Mouse (Mus musculus) small intestine, adult 2 months (tissue): ENCODE results near the gene 1700012P22Rik. TPM values are rescaled to one million over a fixed set of nuclear protein-coding genes. Genes with fewer than 3 reads are reported as not detected.

ENCODE experiments used
- H3K27ac ChIP-seq: fragments of 200-500 bp; 2 replicates; pipeline ENCODE4 v1.5.1; 2012; ENCODE audit warnings: low read depth, low read length, control low read depth, inconsistent platforms; ENCODE audit not compliant: insufficient read depth
- H3K27me3 ChIP-seq: fragments of 200-500 bp; 2 replicates; pipeline ENCODE4 v1.6.1; 2012; ENCODE audit warnings: mild to moderate bottlenecking, moderate library complexity, low read length, inconsistent platforms; ENCODE audit not compliant: control insufficient read depth, insufficient read depth
- H3K36me3 ChIP-seq: fragments of 200-500 bp; 2 replicates; pipeline ENCODE4 v1.6.1; 2012; ENCODE audit warnings: mild to moderate bottlenecking, low read length, control low read depth, inconsistent platforms; ENCODE audit not compliant: control insufficient read depth, insufficient read depth
- H3K4me1 ChIP-seq: fragments of 200-500 bp; 2 replicates; pipeline ENCODE4 v1.6.1; 2012; ENCODE audit warnings: low read length, inconsistent platforms, mixed read lengths; ENCODE audit not compliant: control insufficient read depth, insufficient read depth, insufficient read length
- H3K4me3 ChIP-seq: fragments of 200-500 bp; 2 replicates; pipeline ENCODE4 v1.5.1; 2012; ENCODE audit warnings: low read depth, mild to moderate bottlenecking, control low read depth, inconsistent platforms, low read length, moderate library complexity
- CTCF ChIP-seq: fragments of 200-500 bp; IDR thresholded peaks from 2 replicates; pipeline ENCODE4 v1.5.1; 2012; ENCODE audit warnings: low read depth, mild to moderate bottlenecking, control low read depth, inconsistent platforms, low read length, moderate library complexity, mixed read lengths; ENCODE audit not compliant: insufficient replicate concordance, insufficient read length; ENCODE audit errors: extremely low read depth
- POLR2A ChIP-seq: fragments of 200-500 bp; IDR thresholded peaks from 2 replicates; pipeline ENCODE4 v1.6.1; 2012; ENCODE audit warnings: low read depth, mild to moderate bottlenecking, control low read depth, inconsistent platforms, low read length, moderate library complexity
- WGBS: fragments of 180-500 bp; shearing (Covaris S2); methylation state at CpG from one replicate; pipeline ENCODE4 v1.1.7; 2018; 5-methylcytosine and 5-hydroxymethylcytosine counted together
- polyA plus RNA-seq: library from polyadenylated mRNA; depleted of rRNA; stranded (reverse); fragments of >200 nt; gene quantifications from 2 replicates; pipeline ENCODE4 v1.2.3, GENCODE M21; 2012; rRNA removed

The 1700012P22Rik gene
- not detected in 2 replicates for polyA plus RNA-seq

DNA sequence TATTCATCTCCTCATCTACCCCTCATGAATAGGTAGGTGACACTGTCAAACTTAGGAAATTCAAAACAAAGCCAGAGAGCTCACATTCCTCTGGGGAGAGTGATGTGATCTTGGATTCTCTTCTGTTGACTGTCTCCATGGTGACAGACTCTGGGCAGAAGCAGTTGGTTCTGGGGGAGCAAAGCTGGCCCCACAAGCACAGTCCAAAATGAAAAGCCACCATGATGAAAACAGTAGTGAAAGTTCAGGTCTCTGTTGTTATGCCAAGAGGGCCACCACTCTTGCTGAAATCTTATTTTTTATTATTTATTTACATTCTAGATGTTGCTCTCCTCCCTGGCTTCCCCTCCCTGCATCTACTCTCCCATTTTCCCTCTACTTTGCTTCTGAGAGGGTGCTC, at the start of gene 1700012P22Rik:
Gene 1700012P22Rik (minus strand): TSS at position 101 of the 400 bp plus-strand sequence.
- TF ChIP-seq POLR2A (no peak), CTCF (no peak)
- Histone ChIP-seq H3K36me3 (no peaks in the 10 kb centered on the region), H3K27ac (no peak within 1 kb of the TSS), H3K4me1 (no peaks in the 10 kb centered on the region), H3K27me3 (no peaks in the 10 kb centered on the region), H3K4me3 (no peak within 1 kb of the TSS)

DNA sequence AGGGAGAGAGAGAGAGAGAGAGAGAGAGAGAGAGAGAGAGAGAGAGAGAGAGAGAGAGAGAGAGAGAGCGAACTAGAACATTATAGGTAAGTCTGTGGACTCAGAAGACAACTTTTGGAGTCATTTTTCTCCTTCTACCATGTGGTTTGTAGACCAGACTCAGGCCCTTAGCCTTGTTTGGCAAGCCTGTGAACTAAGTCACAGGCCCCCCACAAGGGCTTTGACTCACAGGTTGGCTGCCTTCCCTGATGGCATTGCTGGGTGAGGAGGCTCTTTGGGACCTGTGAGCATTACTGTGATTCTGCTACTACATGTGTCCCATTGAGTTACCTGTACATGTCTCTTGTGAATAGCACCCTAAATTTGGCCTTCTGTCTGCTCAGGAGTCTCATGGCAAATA, 29.5 kb upstream of the 1700012P22Rik start:
- 70% methylated on average over 1 of the region's 1 CpGs for WGBS
- H3K27me3 ChIP-seq = no peaks in the 10 kb centered on the region

DNA sequence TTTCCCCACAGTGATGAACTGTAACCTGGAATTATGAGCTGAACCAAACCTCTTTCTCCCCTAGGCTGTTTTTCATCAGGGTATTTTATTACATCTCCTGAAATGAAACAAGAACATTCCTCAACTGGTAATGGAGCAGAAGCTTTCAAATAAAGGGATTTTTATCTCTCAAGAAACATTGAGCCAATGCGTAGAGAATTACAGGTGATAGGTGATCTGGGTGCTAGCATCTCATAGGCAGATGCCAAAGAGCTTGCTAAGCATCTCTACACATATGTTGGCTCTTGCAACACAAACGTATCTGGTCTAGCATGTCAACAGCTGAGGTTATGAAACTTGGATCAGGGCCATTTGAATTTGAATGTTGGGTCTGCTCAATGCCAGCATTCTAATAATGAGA, 26.6 kb upstream of the 1700012P22Rik start:
- Histone ChIP-seq H3K27ac (no peak overlapping the region), H3K36me3 (no peaks in the 10 kb centered on the region), H3K4me1 (no peaks in the 10 kb centered on the region), H3K27me3 (no peaks in the 10 kb centered on the region), H3K4me3 (no peak overlapping the region)
- 67% methylated on average over 2 of the region's 2 CpGs for WGBS
- TF ChIP-seq CTCF (no peak), POLR2A (no peak)

More for the DNA sequence above, 29.5 kb upstream of the 1700012P22Rik start:
- Histone ChIP-seq H3K4me3 (no peak overlapping the region), H3K36me3 (no peaks in the 10 kb centered on the region), H3K27ac (no peak overlapping the region), H3K4me1 (no peaks in the 10 kb centered on the region)
- no peak for TF ChIP-seq POLR2A
- no peak for TF ChIP-seq CTCF

DNA sequence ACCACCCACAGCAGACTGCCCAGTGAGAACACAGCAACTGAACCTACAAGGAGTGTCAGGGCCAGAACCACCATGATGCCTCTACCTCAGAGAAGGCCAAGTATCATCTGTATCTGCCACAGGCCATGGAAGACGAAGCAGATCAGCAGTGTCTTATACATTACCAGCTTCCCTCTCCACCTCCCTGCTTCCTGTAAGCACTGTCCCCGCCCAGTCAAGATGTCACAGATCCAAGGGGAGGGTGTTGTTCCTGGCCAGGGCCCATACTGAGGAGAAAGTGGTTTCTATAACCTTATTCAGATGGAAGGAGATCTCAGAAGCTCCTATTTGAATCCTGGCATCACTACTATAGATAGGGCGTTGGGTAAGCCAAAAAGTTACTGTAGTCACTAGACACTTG, 25.1 kb upstream of the 1700012P22Rik start, which contains the start of gene Aadacl3:
Gene Aadacl3 (minus strand): TSS at position 101 of the 400 bp plus-strand sequence.
- no peaks in the 10 kb centered on the region for H3K27me3 ChIP-seq
- no peak within 1 kb of the TSS for H3K4me3 ChIP-seq
- no peaks in the 10 kb centered on the region for H3K4me1 ChIP-seq
- TF ChIP-seq POLR2A (no peak), CTCF (no peak)
- no peaks in the 10 kb centered on the region for H3K36me3 ChIP-seq
- 53% methylated on average over 3 of the region's 3 CpGs for WGBS
- no peak within 1 kb of the TSS for H3K27ac ChIP-seq

DNA sequence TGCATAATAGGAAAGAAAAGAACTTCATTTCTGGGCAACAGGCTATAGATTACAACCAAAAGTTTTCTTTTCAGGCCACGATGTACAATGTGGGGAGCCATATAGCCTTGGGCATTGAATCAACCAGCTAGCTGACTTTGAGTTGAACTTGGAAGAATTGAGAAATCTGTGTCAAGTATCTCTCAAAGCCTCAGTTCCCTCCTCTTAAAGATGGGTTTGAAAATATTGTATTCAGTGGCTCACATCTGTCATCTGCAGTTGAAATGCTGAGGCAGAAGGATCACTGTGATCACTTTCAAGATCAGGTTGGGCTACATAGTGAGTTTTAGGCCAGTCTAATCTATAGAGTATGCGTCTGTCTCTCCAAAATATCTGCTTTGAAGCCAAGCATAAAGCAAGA, 14.6 kb upstream of the 1700012P22Rik start, which contains the start of gene Gm9944:
Gene Gm9944 (minus strand): TSS at position 101 of the 400 bp plus-strand sequence.
- no peaks in the 10 kb centered on the region for H3K27me3 ChIP-seq
- TF ChIP-seq POLR2A = no peak
- TF ChIP-seq CTCF = no peak
- H3K4me1 ChIP-seq = no peaks in the 10 kb centered on the region
- no peak within 1 kb of the TSS for H3K27ac ChIP-seq
- H3K36me3 ChIP-seq = no peaks in the 10 kb centered on the region
- H3K4me3 ChIP-seq = no peak within 1 kb of the TSS
- WGBS = 79% methylated on average over 2 of the region's 2 CpGs

DNA sequence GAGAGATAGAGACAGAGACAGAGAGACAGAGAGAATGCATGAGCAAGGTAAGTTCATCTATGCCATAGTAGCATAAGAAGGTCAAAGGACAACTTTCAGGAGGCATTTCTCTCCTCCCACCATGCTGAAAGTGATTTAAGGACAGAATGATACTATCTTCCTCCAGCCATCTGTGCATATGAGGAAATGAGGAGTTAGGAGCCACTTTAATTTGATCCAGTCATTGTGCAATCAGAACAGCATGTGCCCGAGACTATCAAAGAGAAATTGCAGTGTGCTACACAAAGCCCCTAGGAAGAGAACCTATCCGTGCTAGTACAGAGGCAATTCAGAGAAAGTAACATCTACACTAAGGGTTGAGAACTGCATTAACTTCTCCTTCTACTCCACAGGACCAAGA, 10.0 kb upstream of the 1700012P22Rik start:
- H3K27me3 ChIP-seq = no peaks in the 10 kb centered on the region
- H3K4me1 ChIP-seq = no peaks in the 10 kb centered on the region
- TF ChIP-seq POLR2A = no peak
- TF ChIP-seq CTCF = no peak
- 46% methylated on average over 2 of the region's 2 CpGs for WGBS
- H3K27ac ChIP-seq = no peak overlapping the region
- no peaks in the 10 kb centered on the region for H3K36me3 ChIP-seq
- no peak overlapping the region for H3K4me3 ChIP-seq

DNA sequence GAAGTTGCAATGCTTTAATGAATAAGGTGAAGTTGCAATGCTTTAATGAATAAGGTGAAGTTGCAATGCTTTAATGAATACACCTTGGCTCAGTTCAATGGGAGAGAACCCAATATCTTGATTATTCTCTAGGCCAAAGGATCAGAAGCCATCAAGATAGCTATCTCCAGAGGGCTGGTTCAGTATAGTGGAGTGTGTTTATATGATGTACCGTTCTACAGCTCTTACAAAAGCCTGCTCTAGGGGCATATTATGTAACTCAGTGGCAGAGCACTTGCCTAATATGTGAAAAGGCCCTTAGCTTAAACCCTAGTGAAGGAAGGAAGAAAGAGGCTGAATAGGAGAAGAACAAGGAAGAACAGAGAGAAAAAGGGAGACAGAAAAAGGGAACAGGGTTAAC, 3.0 kb upstream of the 1700012P22Rik start:
- no peak overlapping the region for H3K27ac ChIP-seq
- no peak overlapping the region for H3K4me3 ChIP-seq
- no peak for TF ChIP-seq POLR2A
- no peak for TF ChIP-seq CTCF
- 60% methylated on average over 1 of the region's 1 CpGs for WGBS
- no peaks in the 10 kb centered on the region for H3K36me3 ChIP-seq
- no peaks in the 10 kb centered on the region for H3K4me1 ChIP-seq
- no peaks in the 10 kb centered on the region for H3K27me3 ChIP-seq

DNA sequence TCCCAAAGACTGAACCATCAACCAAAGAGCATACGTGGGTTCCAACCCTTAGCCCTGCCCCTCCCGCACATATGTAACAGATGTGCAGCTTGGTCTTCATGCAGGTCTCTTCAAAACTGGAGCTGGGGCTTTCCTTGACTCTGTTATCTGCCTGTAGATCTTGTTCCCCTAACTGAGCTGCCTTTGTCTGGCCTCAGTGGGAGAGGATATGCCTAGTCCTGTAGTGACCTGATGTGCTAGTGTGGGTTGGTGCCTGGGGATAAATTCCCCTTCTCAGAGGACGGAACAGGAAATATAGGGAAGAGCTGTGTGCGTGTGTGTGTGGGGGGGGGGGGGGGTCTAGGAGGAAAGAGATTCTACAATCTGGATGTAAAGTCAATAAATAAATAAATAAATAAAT, 2.5 kb upstream of the 1700012P22Rik start:
- 90% methylated on average over 4 of the region's 4 CpGs for WGBS
- Histone ChIP-seq H3K27ac (no peak overlapping the region), H3K4me1 (no peaks in the 10 kb centered on the region), H3K27me3 (no peaks in the 10 kb centered on the region), H3K36me3 (no peaks in the 10 kb centered on the region), H3K4me3 (no peak overlapping the region)
- TF ChIP-seq POLR2A (no peak), CTCF (no peak)
